Mouse (Mus musculus): ENCODE results near the gene Sema3d. TPM values are rescaled to one million over a fixed set of nuclear protein-coding genes. Genes with fewer than 3 reads are reported as not detected.

Gene Sema3d
- polyA plus RNA-seq (2014; fragmentation: Nextera tagmentation; extraction: Ambion mirVana) = 0.89 and 1.7 TPM in 2 replicates

- Histone ChIP-seq H3K4me3 (replicated peaks; ENCODE audit: low read depth, low read length) (peak within 1 kb of the TSS; percentile 45), H3K4me2 (ENCODE audit: low read length) (peak within 1 kb of the TSS; percentile 76), H3K27ac (replicated peaks; ENCODE audit: low read depth, low read length) (no peak within 1 kb of the TSS), H3K4me1 (ENCODE audit: control insufficient read depth, insufficient read depth, low read length) (no peaks in the 10 kb centered on the region), H3K9me3 (ENCODE audit: control insufficient read depth, low read length) (no peaks in the 10 kb centered on the region), H3K9ac (replicated peaks; ENCODE audit: low read length) (peak within 1 kb of the TSS; percentile 38), H3K27me3 (ENCODE audit: control insufficient read depth, insufficient read depth, low read length) (peaks cover 15% of the 10 kb centered on the region; the same call in 1 of the 2 replicates), H3K36me3 (ENCODE audit: control insufficient read depth, insufficient read depth, low read length) (no peaks in the 10 kb centered on the region)
- peak; percentile 86 for DNase-seq
- peak; percentile 95 for ATAC-seq (ENCODE audit: low FRiP score, low TSS enrichment)
- WGBS = under 1% methylated on average over 49 of the region's 49 CpGs
These were observed at the start of gene Sema3d for GRCm38 (mm10) chr5:12383133-12383959. Gene Sema3d (plus strand): TSS chr5:12383385.

GRCm38 (mm10) chr5:12377261-12377660 lies 5.9 kb upstream of the Sema3d start:
- Histone ChIP-seq H3K4me1 (ENCODE audit: control insufficient read depth, insufficient read depth, low read length) (no peaks in the 10 kb centered on the region), H3K36me3 (ENCODE audit: control insufficient read depth, insufficient read depth, low read length) (no peaks in the 10 kb centered on the region), H3K9ac (replicated peaks; ENCODE audit: low read length) (no peak overlapping the region), H3K4me3 (replicated peaks; ENCODE audit: low read depth, low read length) (no peak overlapping the region), H3K4me2 (ENCODE audit: low read length) (no peak overlapping the region), H3K27me3 (ENCODE audit: control insufficient read depth, insufficient read depth, low read length) (no peaks in the 10 kb centered on the region), H3K27ac (replicated peaks; ENCODE audit: low read depth, low read length) (no peak overlapping the region), H3K9me3 (ENCODE audit: control insufficient read depth, low read length) (no peaks in the 10 kb centered on the region)
- ATAC-seq (ENCODE audit: low FRiP score, low TSS enrichment) (no peak), DNase-seq (no peak)
- WGBS = 66% methylated on average over 1 of the region's 1 CpGs

- no peak overlapping the region for H3K9ac ChIP-seq (replicated peaks; ENCODE audit: low read length)
- no peaks in the 10 kb centered on the region for H3K36me3 ChIP-seq (ENCODE audit: control insufficient read depth, insufficient read depth, low read length)
- ATAC-seq (ENCODE audit: low FRiP score, low TSS enrichment) (no peak), DNase-seq (no peak)
- peaks cover under 1% of the 10 kb centered on the region; the same call in 1 of the 2 replicates for H3K27me3 ChIP-seq (ENCODE audit: control insufficient read depth, insufficient read depth, low read length)
- H3K4me2 ChIP-seq (ENCODE audit: low read length) = no peak overlapping the region
- H3K9me3 ChIP-seq (ENCODE audit: control insufficient read depth, low read length) = no peaks in the 10 kb centered on the region
- no peaks in the 10 kb centered on the region for H3K4me1 ChIP-seq (ENCODE audit: control insufficient read depth, insufficient read depth, low read length)
- H3K4me3 ChIP-seq (replicated peaks; ENCODE audit: low read depth, low read length) = no peak overlapping the region
- H3K27ac ChIP-seq (replicated peaks; ENCODE audit: low read depth, low read length) = no peak overlapping the region
- WGBS = 57% methylated on average over 5 of the region's 5 CpGs
These were observed 4.3 kb upstream of the Sema3d start for GRCm38 (mm10) chr5:12378900-12379299.

- DNase-seq (no peak), ATAC-seq (ENCODE audit: low FRiP score, low TSS enrichment) (no peak)
- no peak overlapping the region for H3K27ac ChIP-seq (replicated peaks; ENCODE audit: low read depth, low read length)
- H3K27me3 ChIP-seq (ENCODE audit: control insufficient read depth, insufficient read depth, low read length) = peaks cover 15% of the 10 kb centered on the region; the same call in 1 of the 2 replicates
- H3K4me2 ChIP-seq (ENCODE audit: low read length) = no peak overlapping the region
- H3K4me1 ChIP-seq (ENCODE audit: control insufficient read depth, insufficient read depth, low read length) = no peaks in the 10 kb centered on the region
- no peaks in the 10 kb centered on the region for H3K36me3 ChIP-seq (ENCODE audit: control insufficient read depth, insufficient read depth, low read length)
- 71% methylated on average over 5 of the region's 5 CpGs for WGBS
- H3K9ac ChIP-seq (replicated peaks; ENCODE audit: low read length) = no peak overlapping the region
- H3K4me3 ChIP-seq (replicated peaks; ENCODE audit: low read depth, low read length) = no peak overlapping the region
- no peaks in the 10 kb centered on the region for H3K9me3 ChIP-seq (ENCODE audit: control insufficient read depth, low read length)
These were observed 1.2 kb upstream of the Sema3d start for GRCm38 (mm10) chr5:12382010-12382409.

GRCm38 (mm10) chr5:12383960-12384285 lies 738 bp downstream of the Sema3d start:
- H3K4me1 ChIP-seq (ENCODE audit: control insufficient read depth, insufficient read depth, low read length) = no peaks in the 10 kb centered on the region
- DNase-seq (no peak), ATAC-seq (ENCODE audit: low FRiP score, low TSS enrichment) (no peak)
- peak overlapping the region; percentile 38 for H3K9ac ChIP-seq (replicated peaks; ENCODE audit: low read length)
- H3K9me3 ChIP-seq (ENCODE audit: control insufficient read depth, low read length) = no peaks in the 10 kb centered on the region
- H3K4me3 ChIP-seq (replicated peaks; ENCODE audit: low read depth, low read length) = peak overlapping the region; percentile 45
- under 1% methylated on average over 10 of the region's 10 CpGs for WGBS
- no peak overlapping the region for H3K27ac ChIP-seq (replicated peaks; ENCODE audit: low read depth, low read length)
- no peaks in the 10 kb centered on the region for H3K36me3 ChIP-seq (ENCODE audit: control insufficient read depth, insufficient read depth, low read length)
- peak overlapping the region; percentile 76 for H3K4me2 ChIP-seq (ENCODE audit: low read length)
- H3K27me3 ChIP-seq (ENCODE audit: control insufficient read depth, insufficient read depth, low read length) = peaks cover 15% of the 10 kb centered on the region; the same call in 1 of the 2 replicates

GRCm38 (mm10) chr5:12392667-12393066 lies 9.5 kb downstream of the Sema3d start:
- no peaks in the 10 kb centered on the region for H3K4me1 ChIP-seq (ENCODE audit: control insufficient read depth, insufficient read depth, low read length)
- no peak overlapping the region for H3K4me3 ChIP-seq (replicated peaks; ENCODE audit: low read depth, low read length)
- no peak for DNase-seq
- no peak overlapping the region for H3K27ac ChIP-seq (replicated peaks; ENCODE audit: low read depth, low read length)
- H3K36me3 ChIP-seq (ENCODE audit: control insufficient read depth, insufficient read depth, low read length) = no peaks in the 10 kb centered on the region
- no peak overlapping the region for H3K4me2 ChIP-seq (ENCODE audit: low read length)
- H3K9ac ChIP-seq (replicated peaks; ENCODE audit: low read length) = no peak overlapping the region
- no peaks in the 10 kb centered on the region for H3K27me3 ChIP-seq (ENCODE audit: control insufficient read depth, insufficient read depth, low read length)
- 88% methylated on average over 5 of the region's 5 CpGs for WGBS
- no peak for ATAC-seq (ENCODE audit: low FRiP score, low TSS enrichment)
- no peaks in the 10 kb centered on the region for H3K9me3 ChIP-seq (ENCODE audit: control insufficient read depth, low read length)

- Histone ChIP-seq H3K9me3 (ENCODE audit: control insufficient read depth, low read length) (no peaks in the 10 kb centered on the region), H3K4me3 (replicated peaks; ENCODE audit: low read depth, low read length) (no peak overlapping the region), H3K27me3 (ENCODE audit: control insufficient read depth, insufficient read depth, low read length) (no peaks in the 10 kb centered on the region), H3K4me2 (ENCODE audit: low read length) (no peak overlapping the region), H3K9ac (replicated peaks; ENCODE audit: low read length) (no peak overlapping the region), H3K4me1 (ENCODE audit: control insufficient read depth, insufficient read depth, low read length) (no peaks in the 10 kb centered on the region), H3K36me3 (ENCODE audit: control insufficient read depth, insufficient read depth, low read length) (no peaks in the 10 kb centered on the region), H3K27ac (replicated peaks; ENCODE audit: low read depth, low read length) (no peak overlapping the region)
- ATAC-seq (ENCODE audit: low FRiP score, low TSS enrichment) = no peak
- 92% methylated on average over 2 of the region's 2 CpGs for WGBS
- no peak for DNase-seq
These were observed 16.1 kb downstream of the Sema3d start for GRCm38 (mm10) chr5:12399271-12399670.

GRCm38 (mm10) chr5:12404229-12404628 lies 21.0 kb downstream of the Sema3d start:
- no peaks in the 10 kb centered on the region for H3K4me1 ChIP-seq (ENCODE audit: control insufficient read depth, insufficient read depth, low read length)
- H3K9me3 ChIP-seq (ENCODE audit: control insufficient read depth, low read length) = no peaks in the 10 kb centered on the region
- no peak overlapping the region for H3K4me2 ChIP-seq (ENCODE audit: low read length)
- no peak for ATAC-seq (ENCODE audit: low FRiP score, low TSS enrichment)
- H3K27ac ChIP-seq (replicated peaks; ENCODE audit: low read depth, low read length) = no peak overlapping the region
- no peak for DNase-seq
- no peaks in the 10 kb centered on the region for H3K27me3 ChIP-seq (ENCODE audit: control insufficient read depth, insufficient read depth, low read length)
- no peak overlapping the region for H3K9ac ChIP-seq (replicated peaks; ENCODE audit: low read length)
- H3K4me3 ChIP-seq (replicated peaks; ENCODE audit: low read depth, low read length) = no peak overlapping the region
- no peaks in the 10 kb centered on the region for H3K36me3 ChIP-seq (ENCODE audit: control insufficient read depth, insufficient read depth, low read length)

GRCm38 (mm10) chr5:12412595-12412994 lies 29.4 kb downstream of the Sema3d start:
- H3K4me1 ChIP-seq (ENCODE audit: control insufficient read depth, insufficient read depth, low read length) = no peaks in the 10 kb centered on the region
- no peaks in the 10 kb centered on the region for H3K27me3 ChIP-seq (ENCODE audit: control insufficient read depth, insufficient read depth, low read length)
- no peak for DNase-seq
- no peak overlapping the region for H3K4me3 ChIP-seq (replicated peaks; ENCODE audit: low read depth, low read length)
- H3K9ac ChIP-seq (replicated peaks; ENCODE audit: low read length) = no peak overlapping the region
- H3K9me3 ChIP-seq (ENCODE audit: control insufficient read depth, low read length) = no peaks in the 10 kb centered on the region
- no peak overlapping the region for H3K4me2 ChIP-seq (ENCODE audit: low read length)
- 88% methylated on average over 3 of the region's 3 CpGs for WGBS
- no peak for ATAC-seq (ENCODE audit: low FRiP score, low TSS enrichment)
- no peaks in the 10 kb centered on the region for H3K36me3 ChIP-seq (ENCODE audit: control insufficient read depth, insufficient read depth, low read length)
- H3K27ac ChIP-seq (replicated peaks; ENCODE audit: low read depth, low read length) = no peak overlapping the region

Measured in midbrain, embryonic 14.5 days (tissue).